Mouse (Mus musculus) adrenal gland, adult 2 months (tissue): ENCODE measurements around the gene Traf5. TPM values are rescaled to one million over a fixed set of nuclear protein-coding genes. Genes with fewer than 3 reads are reported as not detected.

ENCODE experiments used
- DNase-seq: peaks from one replicate; pipeline ENCODE4 v3.0.0; 2021
- polyA plus RNA-seq: library from polyadenylated mRNA; depleted of rRNA; stranded (reverse); fragments of >200 nt; gene quantifications from 2 replicates; pipeline ENCODE4 v1.2.3, GENCODE M21; 2012
- total RNA-seq, 2 experiments: library from RNA; stranded (reverse); gene quantifications; 2 replicates each; pipeline ENCODE4 v1.2.3; 2021

The Traf5 gene
- total and polyA plus RNA-seq, 3 experiments, result 2.0 to 10.3 (median 2.9) TPM

GRCm38 (mm10) chr1:192092879-192093660 is 711 bp upstream of the Traf5 start:
- DNase-seq, result peak; percentile 89

- DNase-seq, result no peak
These were observed 1.4 kb downstream of the Traf5 start for GRCm38 (mm10) chr1:192090689-192091567.

GRCm38 (mm10) chr1:192090281-192090680 is 2.1 kb downstream of the Traf5 start:
- DNase-seq, result no peak

GRCm38 (mm10) chr1:192089208-192090166 is 2.9 kb downstream of the Traf5 start:
- no peak for DNase-seq

- peak; percentile 34 for DNase-seq
These were observed 4.3 kb downstream of the Traf5 start for GRCm38 (mm10) chr1:192088011-192088410.

- no peak for DNase-seq
These were observed 5.3 kb downstream of the Traf5 start for GRCm38 (mm10) chr1:192087098-192087497.

GRCm38 (mm10) chr1:192086279-192087037 is 5.9 kb downstream of the Traf5 start:
- DNase-seq, result no peak

GRCm38 (mm10) chr1:192085218-192085617 is 7.1 kb downstream of the Traf5 start:
- DNase-seq, result no peak

- no peak for DNase-seq
These were observed 9.7 kb downstream of the Traf5 start for GRCm38 (mm10) chr1:192082646-192083045.

GRCm38 (mm10) chr1:192081129-192081528 is 11.2 kb downstream of the Traf5 start:
- DNase-seq, result no peak

- no peak for DNase-seq
These were observed 13.2 kb downstream of the Traf5 start for GRCm38 (mm10) chr1:192079121-192079520.

- peak; percentile 47 for DNase-seq
These were observed 14.0 kb downstream of the Traf5 start for GRCm38 (mm10) chr1:192078406-192078805.

GRCm38 (mm10) chr1:192076796-192077535 is 15.4 kb downstream of the Traf5 start:
- peak; percentile 69 for DNase-seq

- no peak for DNase-seq
These were observed 16.3 kb downstream of the Traf5 start for GRCm38 (mm10) chr1:192076101-192076500.

GRCm38 (mm10) chr1:192074824-192075223 is 17.5 kb downstream of the Traf5 start:
- no peak for DNase-seq

GRCm38 (mm10) chr1:192072426-192072825 is 19.9 kb downstream of the Traf5 start:
- no peak for DNase-seq

- no peak for DNase-seq
These were observed 21.7 kb downstream of the Traf5 start for GRCm38 (mm10) chr1:192070618-192071051.

GRCm38 (mm10) chr1:192069971-192070591 is 22.3 kb downstream of the Traf5 start:
- DNase-seq, result no peak

- DNase-seq, result no peak
These were observed 24.2 kb downstream of the Traf5 start for GRCm38 (mm10) chr1:192068188-192068587.

- no peak for DNase-seq
These were observed 25.4 kb downstream of the Traf5 start for GRCm38 (mm10) chr1:192066956-192067355.
